Mouse (Mus musculus): ENCODE data around the gene Mpc1. TPM values are rescaled to one million over a fixed set of nuclear protein-coding genes. Genes with fewer than 3 reads are reported as not detected.
A peak's percentile ranks its signal among the peaks of the same experiment; 100 is the strongest.

The Mpc1 gene
- 168 TPM for polyA plus RNA-seq (2021)

GRCm38 (mm10) chr17:8282821-8283525, at the start of gene Mpc1:
Gene Mpc1, plus strand, starts transcription at chr17:8282904.
- ChIA-PET CTCF (no interaction called here), POLR2A (no interaction called here)
- DNase-seq (ENCODE audit: low read depth, low spot score) (peak; percentile 47), ATAC-seq (peak; percentile 54)
- in situ Hi-C loops (cut with MboI; ENCODE audit: low pct_unique_long_range_greater_than_20kb): no loop called here
- no peaks in the 10 kb centered on the region for H3K27me3 ChIP-seq
- no peak for TF ChIP-seq CTCF (IDR thresholded peaks at IDR 0.05)

- peaks cover 28% of the 10 kb centered on the region for H3K27me3 ChIP-seq
- in situ Hi-C loops (cut with MboI; ENCODE audit: low pct_unique_long_range_greater_than_20kb): no loop called here
- TF ChIP-seq CTCF (IDR thresholded peaks at IDR 0.05): no peak
- no peak for DNase-seq (ENCODE audit: low read depth, low spot score)
- POLR2A ChIA-PET: no interaction called here
- ATAC-seq: no peak
- CTCF ChIA-PET: no interaction called here
Measured at GRCm38 (mm10) chr17:8233618-8234214, 49.0 kb upstream of the Mpc1 start.

GRCm38 (mm10) chr17:8234537-8234936, 48.2 kb upstream of the Mpc1 start:
- in situ Hi-C loops (cut with MboI; ENCODE audit: low pct_unique_long_range_greater_than_20kb): no loop called here
- DNase-seq (ENCODE audit: low read depth, low spot score) (no peak), ATAC-seq (no peak)
- no peak for TF ChIP-seq CTCF (IDR thresholded peaks at IDR 0.05)
- ChIA-PET POLR2A (no interaction called here), CTCF (no interaction called here)
- H3K27me3 ChIP-seq: peaks cover 25% of the 10 kb centered on the region

GRCm38 (mm10) chr17:8235743-8236142, 47.0 kb upstream of the Mpc1 start, which contains the start of gene Ccr6:
Gene Ccr6, plus strand, starts transcription at chr17:8236043.
- H3K27me3 ChIP-seq: peaks cover 21% of the 10 kb centered on the region
- no peak for TF ChIP-seq CTCF (IDR thresholded peaks at IDR 0.05)
- ChIA-PET CTCF (no interaction called here), POLR2A (no interaction called here)
- in situ Hi-C loops (cut with MboI; ENCODE audit: low pct_unique_long_range_greater_than_20kb): no loop called here
- no peak for DNase-seq (ENCODE audit: low read depth, low spot score)
- ATAC-seq: no peak

- H3K27me3 ChIP-seq: peaks cover 21% of the 10 kb centered on the region
- ChIA-PET POLR2A (no interaction called here), CTCF (no interaction called here)
- in situ Hi-C loops (cut with MboI; ENCODE audit: low pct_unique_long_range_greater_than_20kb): no loop called here
- no peak for ATAC-seq
- TF ChIP-seq CTCF (IDR thresholded peaks at IDR 0.05): no peak
- no peak for DNase-seq (ENCODE audit: low read depth, low spot score)
Measured at GRCm38 (mm10) chr17:8238012-8238710, 44.5 kb upstream of the Mpc1 start.

- ATAC-seq (no peak), DNase-seq (ENCODE audit: low read depth, low spot score) (no peak)
- POLR2A ChIA-PET: no interaction called here
- H3K27me3 ChIP-seq: peaks cover 24% of the 10 kb centered on the region
- in situ Hi-C loops (cut with MboI; ENCODE audit: low pct_unique_long_range_greater_than_20kb): no loop called here
- CTCF ChIA-PET: no interaction called here
- TF ChIP-seq CTCF (IDR thresholded peaks at IDR 0.05): no peak
Measured at GRCm38 (mm10) chr17:8239561-8239960, 43.1 kb upstream of the Mpc1 start.

GRCm38 (mm10) chr17:8240517-8240916, 42.2 kb upstream of the Mpc1 start:
- ATAC-seq: no peak
- TF ChIP-seq CTCF (IDR thresholded peaks at IDR 0.05): no peak
- in situ Hi-C loops (cut with MboI; ENCODE audit: low pct_unique_long_range_greater_than_20kb): no loop called here
- POLR2A ChIA-PET: no interaction called here
- H3K27me3 ChIP-seq: peaks cover 21% of the 10 kb centered on the region
- DNase-seq (ENCODE audit: low read depth, low spot score): no peak
- CTCF ChIA-PET: no interaction called here

GRCm38 (mm10) chr17:8241645-8242044, 41.1 kb upstream of the Mpc1 start:
- ATAC-seq: no peak
- TF ChIP-seq CTCF (IDR thresholded peaks at IDR 0.05): no peak
- no peak for DNase-seq (ENCODE audit: low read depth, low spot score)
- H3K27me3 ChIP-seq: peaks cover 18% of the 10 kb centered on the region
- in situ Hi-C loops (cut with MboI; ENCODE audit: low pct_unique_long_range_greater_than_20kb): no loop called here
- ChIA-PET CTCF (no interaction called here), POLR2A (no interaction called here)

GRCm38 (mm10) chr17:8242186-8242585, 40.5 kb upstream of the Mpc1 start:
- peaks cover 18% of the 10 kb centered on the region for H3K27me3 ChIP-seq
- ATAC-seq: no peak
- no peak for TF ChIP-seq CTCF (IDR thresholded peaks at IDR 0.05)
- CTCF ChIA-PET: no interaction called here
- DNase-seq (ENCODE audit: low read depth, low spot score): no peak
- POLR2A ChIA-PET: no interaction called here
- in situ Hi-C loops (cut with MboI; ENCODE audit: low pct_unique_long_range_greater_than_20kb): no loop called here

- H3K27me3 ChIP-seq: peaks cover 8% of the 10 kb centered on the region
- no peak for TF ChIP-seq CTCF (IDR thresholded peaks at IDR 0.05)
- ChIA-PET POLR2A (no interaction called here), CTCF (no interaction called here)
- in situ Hi-C loops (cut with MboI; ENCODE audit: low pct_unique_long_range_greater_than_20kb): no loop called here
- ATAC-seq: no peak
- no peak for DNase-seq (ENCODE audit: low read depth, low spot score)
Measured at GRCm38 (mm10) chr17:8244124-8244523, 38.6 kb upstream of the Mpc1 start.

GRCm38 (mm10) chr17:8246102-8246754, 36.5 kb upstream of the Mpc1 start:
- ChIA-PET POLR2A (no interaction called here), CTCF (no interaction called here)
- in situ Hi-C loops (cut with MboI; ENCODE audit: low pct_unique_long_range_greater_than_20kb): no loop called here
- H3K27me3 ChIP-seq: peaks cover 19% of the 10 kb centered on the region
- DNase-seq (ENCODE audit: low read depth, low spot score): no peak
- no peak for TF ChIP-seq CTCF (IDR thresholded peaks at IDR 0.05)
- ATAC-seq: no peak
